ENCODE assay signal across 8 mouse cellular contexts in the genomic region with DNA sequence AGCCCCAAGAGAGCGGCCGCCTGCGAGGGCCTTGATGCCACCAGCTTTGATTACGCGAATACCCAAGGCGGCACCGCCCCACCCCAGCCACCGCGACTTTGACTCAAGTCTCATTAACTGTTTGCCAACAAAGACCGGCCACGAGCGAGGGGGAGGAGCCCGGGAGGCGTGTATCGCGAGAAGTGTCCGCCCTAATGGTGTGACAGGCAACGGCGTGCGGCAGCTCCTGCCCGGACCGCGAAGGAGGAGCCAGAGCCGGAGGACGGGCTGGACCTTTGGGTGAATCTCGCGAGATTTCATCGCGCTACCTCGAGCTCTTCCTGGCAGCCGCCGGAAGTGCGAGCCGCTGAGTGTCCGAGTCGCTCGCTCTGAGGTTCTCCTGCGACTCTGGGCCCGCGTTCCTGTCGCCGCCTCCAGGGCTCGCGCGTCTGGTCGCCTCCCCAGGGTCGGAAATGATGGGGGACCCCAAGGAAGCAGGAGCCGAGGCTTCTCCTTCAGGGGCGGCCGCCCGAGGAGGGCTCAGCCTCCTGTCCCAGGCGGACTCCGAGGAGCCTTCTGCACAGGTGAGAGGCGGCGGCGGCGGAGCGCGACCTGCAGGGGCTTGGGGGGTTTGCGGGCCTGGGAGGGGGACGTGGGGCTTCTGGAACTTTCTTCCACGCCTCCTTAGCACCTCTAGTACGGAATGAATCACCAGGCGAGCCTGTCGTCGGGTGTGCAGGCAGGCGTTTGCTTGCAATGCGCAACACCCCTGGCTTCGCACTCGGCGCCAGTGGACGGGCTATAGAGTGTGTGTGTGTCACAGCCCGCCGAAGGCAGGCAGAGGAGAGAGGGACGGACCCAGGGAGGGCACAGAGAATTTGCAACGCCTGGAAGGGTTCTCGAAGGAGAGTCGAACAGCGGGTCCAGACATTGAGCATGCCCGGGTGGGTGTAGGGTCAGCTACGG. TPM values are rescaled to one million over a fixed set of nuclear protein-coding genes. Genes with fewer than 3 reads are reported as not detected.
DNase-seq lines count a peak whose midpoint lies in the region; ATAC-seq and TF ChIP-seq lines count a peak whose summit lies in the region.

A gene (plus strand): TSS at position 183 of the 945 bp plus-strand sequence.

- H3K4me3 ChIP-seq in ES-E14 (ENCODE audit: insufficient read depth in 1 of 2, low read depth in 1 of 2, low read length in 2 of 2, poor library complexity in 1 of 2, severe bottlenecking in 1 of 2): peak within 1 kb of the TSS; percentile 76 to 85
- H3K4me3 ChIP-seq in forebrain, embryonic 15.5 days: peak within 1 kb of the TSS; percentile 78
- H3K4me3 ChIP-seq in lung, adult 2 months (replicated peaks; ENCODE audit: extremely low read depth, low read depth, low read length): peak within 1 kb of the TSS; percentile 87

- H3K36me3 ChIP-seq in ES-E14 (ENCODE audit: control insufficient read depth, insufficient read depth, low read length, poor library complexity, severe bottlenecking): peaks cover 15% of the 10 kb centered on the region
- H3K36me3 ChIP-seq in forebrain, embryonic 15.5 days: peaks cover 22% of the 10 kb centered on the region

- no peak for TF ChIP-seq CTCF in lung, adult 2 months (IDR thresholded peaks at IDR 0.05; ENCODE audit: insufficient read depth, low read length)

- in situ Hi-C loops in ES-E14 (cut with MboI; ENCODE audit: low sequenced_read_pairs in 2 of 2, unreplicated experiment in 2 of 2): no loop called here

- H3K27ac ChIP-seq in ES-E14 (ENCODE audit: insufficient read depth, low read depth, low read length, poor library complexity, severe bottlenecking): peak within 1 kb of the TSS; percentile 66
- H3K27ac ChIP-seq in forebrain, embryonic 15.5 days (replicated peaks): peak within 1 kb of the TSS; percentile 93

- peak within 1 kb of the TSS; percentile 89 for H3K4me2 ChIP-seq in forebrain, embryonic 15.5 days (replicated peaks)

- intact Hi-C loops in heart, postnatal 25 days (cut with DNase I): loop anchor here (5.0 kb wide), 1 partner anchor 605 kb away; no protein-coding TSS in a partner anchor

- H3K9me3 ChIP-seq in ES-E14 (ENCODE audit: control insufficient read depth, insufficient read depth, low read depth, low read length): no peaks in the 10 kb centered on the region
- H3K9me3 ChIP-seq in forebrain, embryonic 15.5 days: no peaks in the 10 kb centered on the region

- H3K4me1 ChIP-seq in ES-E14 (ENCODE audit: control insufficient read depth in 2 of 2, insufficient read depth in 2 of 2, low read length in 2 of 2, poor library complexity in 1 of 2): peaks cover 0 to 4% of the 10 kb centered on the region in 2 experiments; a peak in 2 of 4 replicates
- H3K4me1 ChIP-seq in forebrain, embryonic 15.5 days: peaks cover 18% of the 10 kb centered on the region
- H3K4me1 ChIP-seq in lung, adult 2 months (ENCODE audit: control insufficient read depth, insufficient read depth, low read length): peaks cover 3% of the 10 kb centered on the region; the same call in 1 of the 2 replicates

- ATAC-seq in forebrain, embryonic 15.5 days (replicated peaks): peak; percentile 98
- ATAC-seq in neutrophil, adult 5-6 weeks (ENCODE audit: extremely low read depth, insufficient number of reproducible peaks, low FRiP score, poor library complexity, severe bottlenecking): peak; percentile 93

- no peaks in the 10 kb centered on the region for H3K27me3 ChIP-seq in forebrain, embryonic 15.5 days

- TF ChIP-seq POLR2A in lung, adult 2 months (IDR thresholded peaks at IDR 0.05; ENCODE audit: borderline replicate concordance, extremely low read depth, low read depth, low read length): peak; percentile 90

- WGBS in forebrain, embryonic 15.5 days: under 1% methylated on average over 81 of the region's 81 CpGs
- WGBS in lung, adult 2 months: under 1% methylated on average over 81 of the region's 81 CpGs

- peak within 1 kb of the TSS; percentile 93 for H3K9ac ChIP-seq in ES-E14 (ENCODE audit: insufficient read depth, low read depth, low read length, poor library complexity, severe bottlenecking)
- H3K9ac ChIP-seq in forebrain, embryonic 15.5 days (replicated peaks): peak within 1 kb of the TSS; percentile 89

- peak; percentile 98 for DNase-seq in ES-E14 (ENCODE audit: low read depth, low spot score)
- DNase-seq in cerebellum, adult 11-12 months: peak; percentile 98
- peak; percentile 97 for DNase-seq in heart, postnatal 25 days (ENCODE audit: low spot score)
- peak; percentile 94 to 97 for DNase-seq in layer of hippocampus, adult 18-20 months (ENCODE audit: low spot score in 2 of 2)
- DNase-seq in lung, adult 2 months: peak; percentile 96
- DNase-seq in thymus, adult 18-20 months: peak; percentile 90 to 92

TF ChIP-seq in ES-E14, 5 proteins besides CTCF, POLR2A, EP300 and RAD21:
- TF ChIP-seq ZNF384 (IDR thresholded peaks at IDR 0.05; ENCODE audit: low read depth, low read length) (no peak), CHD2 (IDR thresholded peaks at IDR 0.05; ENCODE audit: low read depth, low read length) (peak; percentile 99)

RNA-seq across cellular contexts. Expression of the gene that starts here (rescaled TPM):
- 35.7 and 42.8 TPM in 2 replicates for total RNA-seq in ES-E14 (2012; rRNA removed)
- 22.6 and 25.9 TPM in 2 replicates for polyA plus RNA-seq in forebrain, embryonic 15.5 days (2015; fragmentation: Nextera tagmentation; extraction: Ambion mirVana)
- 10 to 100 TPM; 10.9 to 11.8 TPM for total RNA-seq in heart, postnatal 25 days (2021)
- 10 to 100 TPM; 27.9 to 28.9 TPM for total RNA-seq in layer of hippocampus, adult 18-20 months (2021)
- polyA plus RNA-seq in lung, adult 2 months (2012; rRNA removed): 6.4 and 9.1 TPM in 2 replicates
- total RNA-seq in neutrophil, adult 5-6 weeks (2017): 58.2 and 71.7 TPM in 2 replicates

Comparison
In these comparisons a context has a peak if more than half of its experiments do, and no peak if none do; other contexts are left out.
1. Peak in every context shown above with its lines: DNase-seq, ATAC-seq, H3K4me3 ChIP-seq and H3K27ac ChIP-seq.